Mouse (Mus musculus) T-helper 1 cell (primary cell): ENCODE results near the gene Rrnad1.

Experiments used
- in situ Hi-C: fragments of 300-600 bp; cut with MboI, MseI; formaldehyde crosslinking; loops from one replicate; pipeline ENCODE4 v1.15.1; 2025; ENCODE audit warnings: high pct_unique_total_duplicates

Gene Rrnad1

GRCm38 (mm10) chr3:87886004-87886365 is 44.5 kb downstream of the Rrnad1 start:
- in situ Hi-C loops: no loop called here

- in situ Hi-C loops: no loop called here
These were observed 45.1 kb downstream of the Rrnad1 start, which contains the start of gene Prcc for GRCm38 (mm10) chr3:87885281-87886003. Prcc (minus strand) TSS chr3:87885608.

- in situ Hi-C loops: no loop called here
These were observed 45.7 kb downstream of the Rrnad1 start for GRCm38 (mm10) chr3:87884708-87885251.

GRCm38 (mm10) chr3:87884291-87884690 is 46.2 kb downstream of the Rrnad1 start:
- in situ Hi-C loops: no loop called here

- in situ Hi-C loops: no loop called here
These were observed 52.8 kb downstream of the Rrnad1 start for GRCm38 (mm10) chr3:87877730-87878129.
